Mouse (Mus musculus): ENCODE data around the gene Actl7a. TPM values are rescaled to one million over a fixed set of nuclear protein-coding genes. Genes with fewer than 3 reads are reported as not detected.

Gene Actl7a
- polyA plus RNA-seq (2012; fragmentation: generic; extraction: Trizol) = 0.02 TPM
- long read RNA-seq, experiment 1 = 0 reads
- long read RNA-seq, experiment 2 = 0 reads

DNA sequence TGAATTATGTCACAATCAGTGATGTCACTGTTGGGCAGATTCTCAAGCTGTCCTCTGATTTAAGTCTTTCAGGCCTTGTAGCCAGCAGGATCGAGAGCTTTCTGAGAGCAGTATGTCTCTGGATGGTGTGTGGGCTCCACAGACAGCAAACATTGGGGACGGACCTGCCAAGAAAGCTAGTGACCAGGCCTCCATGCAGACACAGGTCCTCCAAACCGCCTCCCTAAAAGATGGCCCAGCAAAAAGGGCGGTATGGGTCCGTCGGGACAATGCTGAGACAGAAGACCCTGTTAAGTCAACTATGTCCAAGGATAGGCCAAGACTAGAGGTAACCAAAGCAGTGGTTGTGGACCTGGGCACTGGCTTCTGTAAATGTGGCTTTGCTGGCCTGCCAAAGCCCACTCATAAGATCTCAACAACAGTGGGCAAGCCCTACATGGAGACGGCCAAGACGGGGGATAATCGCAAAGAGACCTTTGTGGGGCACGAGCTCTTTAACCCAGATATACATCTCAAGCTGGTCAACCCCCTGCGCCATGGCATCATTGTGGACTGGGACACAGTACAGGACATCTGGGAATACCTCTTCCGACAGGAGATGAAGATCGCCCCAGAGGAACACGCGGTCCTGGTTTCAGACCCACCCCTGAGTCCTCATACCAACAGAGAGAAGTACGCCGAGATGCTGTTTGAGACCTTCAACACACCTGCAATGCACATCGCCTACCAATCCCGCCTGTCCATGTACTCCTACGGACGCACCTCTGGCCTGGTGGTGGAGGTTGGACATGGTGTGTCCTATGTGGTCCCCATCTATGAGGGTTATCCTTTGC is at the start of gene Actl7a:
Gene Actl7a (plus strand): TSS at position 51 of the 833 bp plus-strand sequence.
- Histone ChIP-seq H3ac (ENCODE audit: control insufficient read depth, insufficient read length, low read depth) (no peak within 1 kb of the TSS), H3K36me3 (ENCODE audit: control insufficient read depth, insufficient read depth) (peaks cover 39% of the 10 kb centered on the region), H3K79me3 (ENCODE audit: low read depth) (no peaks in the 10 kb centered on the region), H3K27me3 (ENCODE audit: control insufficient read depth, insufficient read depth, insufficient read length) (no peaks in the 10 kb centered on the region), H3K79me2 (ENCODE audit: control insufficient read depth, insufficient read depth) (no peaks in the 10 kb centered on the region), H3K4me3 (ENCODE audit: insufficient read depth, poor library complexity, severe bottlenecking) (no peak within 1 kb of the TSS)
- no peak for TF ChIP-seq CTCF (IDR thresholded peaks at IDR 0.05; ENCODE audit: control insufficient read depth, insufficient read depth, insufficient read length)
- TF ChIP-seq MYOG (IDR thresholded peaks at IDR 0.05; ENCODE audit: control insufficient read depth, extremely low read depth, insufficient read length) = no peak
- TF ChIP-seq FOSL1 (IDR thresholded peaks at IDR 0.05; ENCODE audit: insufficient read depth, low read length, poor library complexity, severe bottlenecking) = no peak
- no peak for TF ChIP-seq USF1 (IDR thresholded peaks at IDR 0.05; ENCODE audit: low read depth)
- TF ChIP-seq MYOD1 (IDR thresholded peaks at IDR 0.05; ENCODE audit: control insufficient read depth, insufficient read length, low read depth) = no peak
- TF ChIP-seq CEBPB (IDR thresholded peaks at IDR 0.05; ENCODE audit: low read depth) = no peak
- no peak for TF ChIP-seq MAX (IDR thresholded peaks at IDR 0.05)

DNA sequence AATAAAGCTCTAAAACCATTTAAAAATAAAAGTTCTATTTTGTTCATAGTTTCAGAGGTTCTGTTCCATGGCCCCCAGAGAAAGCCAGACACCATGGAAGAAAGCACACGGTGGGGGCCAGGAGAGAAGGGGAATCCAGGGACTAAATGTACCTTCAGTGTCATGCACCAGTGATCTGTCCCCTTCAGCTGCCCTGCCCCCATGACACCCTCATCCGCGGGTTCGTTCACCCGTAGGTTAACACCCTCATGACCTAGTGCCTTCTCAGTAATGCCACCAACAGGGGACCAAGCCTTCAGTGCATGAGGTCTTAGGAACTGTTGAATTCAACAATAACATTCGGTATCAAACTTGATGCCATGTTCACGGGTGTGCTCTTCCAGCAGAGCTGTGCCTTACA is 46.8 kb upstream of the Actl7a start:
- no peak for TF ChIP-seq MYOG (IDR thresholded peaks at IDR 0.05; ENCODE audit: control insufficient read depth, extremely low read depth, insufficient read length)
- no peak for TF ChIP-seq CTCF (IDR thresholded peaks at IDR 0.05; ENCODE audit: control insufficient read depth, insufficient read depth, insufficient read length)
- TF ChIP-seq FOSL1 (IDR thresholded peaks at IDR 0.05; ENCODE audit: insufficient read depth, low read length, poor library complexity, severe bottlenecking) = no peak
- no peak for TF ChIP-seq MYOD1 (IDR thresholded peaks at IDR 0.05; ENCODE audit: control insufficient read depth, insufficient read length, low read depth)
- TF ChIP-seq USF1 (IDR thresholded peaks at IDR 0.05; ENCODE audit: low read depth) = no peak
- no peak for TF ChIP-seq MAX (IDR thresholded peaks at IDR 0.05)
- TF ChIP-seq CEBPB (IDR thresholded peaks at IDR 0.05; ENCODE audit: low read depth) = no peak
- H3K27me3 ChIP-seq (ENCODE audit: control insufficient read depth, insufficient read depth, insufficient read length) = no peaks in the 10 kb centered on the region
- H3K79me2 ChIP-seq (ENCODE audit: control insufficient read depth, insufficient read depth) = no peaks in the 10 kb centered on the region
- no peak overlapping the region for H3K4me3 ChIP-seq (ENCODE audit: insufficient read depth, poor library complexity, severe bottlenecking)
- no peak overlapping the region for H3ac ChIP-seq (ENCODE audit: control insufficient read depth, insufficient read length, low read depth)
- no peaks in the 10 kb centered on the region for H3K79me3 ChIP-seq (ENCODE audit: low read depth)
- no peaks in the 10 kb centered on the region for H3K36me3 ChIP-seq (ENCODE audit: control insufficient read depth, insufficient read depth)

DNA sequence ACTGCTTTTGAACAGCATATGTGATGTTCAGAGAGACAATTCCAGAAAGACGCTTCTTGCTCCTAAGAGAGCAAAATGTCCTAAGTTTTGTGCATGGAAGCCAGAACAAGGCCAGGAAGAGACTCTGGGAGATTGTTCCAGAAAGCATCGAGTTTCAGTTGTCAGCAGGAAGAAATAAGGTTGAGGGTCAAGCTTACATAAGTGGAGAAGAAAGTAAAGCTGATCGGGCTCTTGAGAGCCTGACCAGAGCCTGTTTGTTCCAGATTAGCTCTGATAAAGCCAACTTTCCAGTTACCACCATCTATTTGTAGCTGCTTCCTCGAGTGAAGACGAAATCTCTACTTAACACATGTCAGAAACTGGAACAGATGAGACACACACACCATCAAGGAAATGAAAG is 44.5 kb upstream of the Actl7a start:
- Histone ChIP-seq H3ac (ENCODE audit: control insufficient read depth, insufficient read length, low read depth) (no peak overlapping the region), H3K27me3 (ENCODE audit: control insufficient read depth, insufficient read depth, insufficient read length) (no peaks in the 10 kb centered on the region), H3K79me2 (ENCODE audit: control insufficient read depth, insufficient read depth) (no peaks in the 10 kb centered on the region), H3K4me3 (ENCODE audit: insufficient read depth, poor library complexity, severe bottlenecking) (no peak overlapping the region), H3K79me3 (ENCODE audit: low read depth) (no peaks in the 10 kb centered on the region), H3K36me3 (ENCODE audit: control insufficient read depth, insufficient read depth) (no peaks in the 10 kb centered on the region)
- TF ChIP-seq CEBPB (IDR thresholded peaks at IDR 0.05; ENCODE audit: low read depth) (no peak), MAX (IDR thresholded peaks at IDR 0.05) (no peak), CTCF (IDR thresholded peaks at IDR 0.05; ENCODE audit: control insufficient read depth, insufficient read depth, insufficient read length) (no peak), USF1 (IDR thresholded peaks at IDR 0.05; ENCODE audit: low read depth) (no peak), MYOD1 (IDR thresholded peaks at IDR 0.05; ENCODE audit: control insufficient read depth, insufficient read length, low read depth) (no peak), MYOG (IDR thresholded peaks at IDR 0.05; ENCODE audit: control insufficient read depth, extremely low read depth, insufficient read length) (no peak), FOSL1 (IDR thresholded peaks at IDR 0.05; ENCODE audit: insufficient read depth, low read length, poor library complexity, severe bottlenecking) (no peak)

DNA sequence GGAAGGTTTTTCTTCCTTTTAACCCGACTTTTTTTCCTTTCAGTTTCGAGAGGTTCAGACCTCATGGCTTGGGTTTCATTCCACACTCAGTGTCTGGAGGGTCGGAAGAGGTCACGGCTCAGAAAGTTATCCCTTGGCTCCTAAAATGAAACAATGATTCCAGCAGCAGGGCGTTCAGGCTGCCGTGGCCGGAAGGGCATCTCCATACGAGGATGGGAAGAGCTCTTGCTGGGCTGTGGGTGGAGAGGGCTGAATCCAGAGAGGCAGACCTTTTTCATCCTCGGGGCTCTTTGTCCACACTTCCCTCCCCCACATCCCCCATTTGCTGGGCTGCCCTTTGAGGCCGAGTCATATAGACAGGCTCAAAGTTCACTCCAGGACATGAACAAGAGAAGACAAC is 41.0 kb upstream of the Actl7a start:
- Histone ChIP-seq H3K79me2 (ENCODE audit: control insufficient read depth, insufficient read depth) (no peaks in the 10 kb centered on the region), H3K79me3 (ENCODE audit: low read depth) (no peaks in the 10 kb centered on the region), H3K36me3 (ENCODE audit: control insufficient read depth, insufficient read depth) (no peaks in the 10 kb centered on the region), H3K27me3 (ENCODE audit: control insufficient read depth, insufficient read depth, insufficient read length) (no peaks in the 10 kb centered on the region), H3K4me3 (ENCODE audit: insufficient read depth, poor library complexity, severe bottlenecking) (no peak overlapping the region), H3ac (ENCODE audit: control insufficient read depth, insufficient read length, low read depth) (no peak overlapping the region)
- no peak for TF ChIP-seq CTCF (IDR thresholded peaks at IDR 0.05; ENCODE audit: control insufficient read depth, insufficient read depth, insufficient read length)
- TF ChIP-seq MAX (IDR thresholded peaks at IDR 0.05) = no peak
- TF ChIP-seq USF1 (IDR thresholded peaks at IDR 0.05; ENCODE audit: low read depth) = no peak
- TF ChIP-seq CEBPB (IDR thresholded peaks at IDR 0.05; ENCODE audit: low read depth) = no peak
- TF ChIP-seq FOSL1 (IDR thresholded peaks at IDR 0.05; ENCODE audit: insufficient read depth, low read length, poor library complexity, severe bottlenecking) = no peak
- TF ChIP-seq MYOD1 (IDR thresholded peaks at IDR 0.05; ENCODE audit: control insufficient read depth, insufficient read length, low read depth) = no peak

DNA sequence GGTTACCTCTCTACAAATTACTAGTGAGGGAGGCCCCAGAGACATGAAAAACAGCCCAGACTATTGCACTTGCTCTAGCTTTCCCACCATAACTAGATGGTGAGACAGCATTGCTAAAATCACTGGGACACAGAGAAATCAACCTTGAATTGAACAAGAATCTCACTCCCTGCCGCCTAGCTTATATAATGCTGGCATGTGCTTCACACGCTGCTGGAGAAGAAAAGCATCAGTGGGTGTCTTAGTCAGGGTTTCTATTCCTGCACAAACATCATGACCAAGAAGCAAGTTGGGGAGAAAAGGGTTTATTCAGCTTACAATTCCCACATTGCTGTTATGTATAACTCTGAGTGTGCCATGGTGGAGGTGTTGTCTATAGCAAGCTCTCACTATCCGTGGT is 30.1 kb upstream of the Actl7a start:
- Histone ChIP-seq H3ac (ENCODE audit: control insufficient read depth, insufficient read length, low read depth) (no peak overlapping the region), H3K79me2 (ENCODE audit: control insufficient read depth, insufficient read depth) (no peaks in the 10 kb centered on the region), H3K79me3 (ENCODE audit: low read depth) (no peaks in the 10 kb centered on the region), H3K27me3 (ENCODE audit: control insufficient read depth, insufficient read depth, insufficient read length) (peaks cover 4% of the 10 kb centered on the region), H3K36me3 (ENCODE audit: control insufficient read depth, insufficient read depth) (no peaks in the 10 kb centered on the region), H3K4me3 (ENCODE audit: insufficient read depth, poor library complexity, severe bottlenecking) (no peak overlapping the region)
- TF ChIP-seq CEBPB (IDR thresholded peaks at IDR 0.05; ENCODE audit: low read depth) (no peak), USF1 (IDR thresholded peaks at IDR 0.05; ENCODE audit: low read depth) (no peak), MYOG (IDR thresholded peaks at IDR 0.05; ENCODE audit: control insufficient read depth, extremely low read depth, insufficient read length) (no peak), CTCF (IDR thresholded peaks at IDR 0.05; ENCODE audit: control insufficient read depth, insufficient read depth, insufficient read length) (no peak), MAX (IDR thresholded peaks at IDR 0.05) (no peak), MYOD1 (IDR thresholded peaks at IDR 0.05; ENCODE audit: control insufficient read depth, insufficient read length, low read depth) (no peak), FOSL1 (IDR thresholded peaks at IDR 0.05; ENCODE audit: insufficient read depth, low read length, poor library complexity, severe bottlenecking) (no peak)

All from C2C12 (cell line).